Mouse (Mus musculus) hindbrain, postnatal 0 days (tissue): ENCODE data around the gene Edn1. TPM values are rescaled to one million over a fixed set of nuclear protein-coding genes. Genes with fewer than 3 reads are reported as not detected.

ENCODE experiments used
- ATAC-seq: fragments of 200-750 bp; cut with Nextera tagmentation; 2 replicates; pipeline ENCODE4 v1.8.0; 2017; ENCODE audit warnings: mild to moderate bottlenecking, moderate TSS enrichment, moderate library complexity
- DNase-seq: peaks from one replicate; pipeline ENCODE4 v3.0.0-alpha.2; 2015; ENCODE audit warnings: low spot score
- H3K27ac ChIP-seq: fragments of 300-500 bp; sonication (generic); 2 replicates; pipeline ENCODE4 v1.5.1; 2014; ENCODE audit warnings: mild to moderate bottlenecking
- H3K27me3 ChIP-seq: fragments of 300-500 bp; sonication (generic); 2 replicates; pipeline ENCODE4 v1.6.1; 2014; ENCODE audit warnings: low read length, mixed read lengths; ENCODE audit not compliant: insufficient read depth
- H3K36me3 ChIP-seq: fragments of 300-500 bp; sonication (generic); 2 replicates; pipeline ENCODE4 v1.6.1; 2014; ENCODE audit warnings: low read length, mixed read lengths; ENCODE audit not compliant: insufficient read depth
- H3K4me1 ChIP-seq: fragments of 300-500 bp; sonication (generic); 2 replicates; pipeline ENCODE4 v1.6.1; 2014; ENCODE audit warnings: antibody characterized with exemption, low read length, mixed read lengths; ENCODE audit not compliant: insufficient read depth
- H3K4me2 ChIP-seq: fragments of 300-500 bp; sonication (generic); 2 replicates; pipeline ENCODE4 v1.6.1; 2014; ENCODE audit warnings: low read depth, mild to moderate bottlenecking, low read length, moderate library complexity, mixed read lengths
- H3K4me3 ChIP-seq: fragments of 300-500 bp; sonication (generic); 2 replicates; pipeline ENCODE4 v1.5.1; 2014; ENCODE audit warnings: low read length
- H3K9ac ChIP-seq: fragments of 300-500 bp; sonication (generic); replicated peaks from 2 replicates; pipeline ENCODE4 v1.6.1; 2014; ENCODE audit warnings: mild to moderate bottlenecking, low read length, moderate library complexity, mixed read lengths
- H3K9me3 ChIP-seq: fragments of 300-500 bp; sonication (generic); 2 replicates; pipeline ENCODE4 v1.6.1; 2016; ENCODE audit warnings: low read length, mixed read lengths
- CTCF ChIP-seq: IDR thresholded peaks from 2 replicates; pipeline ENCODE4 v1.5.1; 2016; ENCODE audit warnings: antibody characterized with exemption, control low read depth, low read depth
- WGBS: fragments of 180-500 bp; shearing (Covaris S2); extraction: QIAGEN DNeasy Blood & Tissue Kit; methylation state at CpG from one replicate; pipeline ENCODE4 v1.1.7; 2014; 5-methylcytosine and 5-hydroxymethylcytosine counted together
- polyA plus RNA-seq: library from polyadenylated mRNA; unstranded; fragments of >200 nt; fragmentation: Nextera tagmentation; extraction: Ambion mirVana; gene quantifications from 2 replicates; pipeline ENCODE4 v1.2.1, GENCODE M21; 2015
- total RNA-seq: library from RNA; depleted of rRNA; stranded (reverse); fragments of >200 nt; gene quantifications from 2 replicates; pipeline ENCODE4 v1.2.3, GENCODE M21; 2014; rRNA removed

Gene Edn1
- total and polyA plus RNA-seq, 2 experiments from 2014 or later, result 3.0 to 3.3 TPM

GRCm38 (mm10) chr13:42337072-42337471 is 35.8 kb downstream of the Edn1 start:
- DNase-seq (no peak), ATAC-seq (no peak)
- Histone ChIP-seq H3K4me1 (no peaks in the 10 kb centered on the region), H3K27me3 (no peaks in the 10 kb centered on the region), H3K9me3 (no peaks in the 10 kb centered on the region), H3K4me3 (no peak overlapping the region), H3K36me3 (no peaks in the 10 kb centered on the region), H3K9ac (no peak overlapping the region), H3K4me2 (no peak overlapping the region), H3K27ac (no peak overlapping the region)
- whole genome bisulfite sequencing, result 74% methylated on average over 2 of the region's 2 CpGs
- no peak for TF ChIP-seq CTCF

- ATAC-seq (no peak), DNase-seq (no peak)
- WGBS, result 78% methylated on average over 2 of the region's 2 CpGs
- Histone ChIP-seq H3K9ac (no peak overlapping the region), H3K36me3 (no peaks in the 10 kb centered on the region), H3K4me3 (no peak overlapping the region), H3K9me3 (no peaks in the 10 kb centered on the region), H3K4me1 (no peaks in the 10 kb centered on the region), H3K27ac (no peak overlapping the region), H3K4me2 (no peak overlapping the region), H3K27me3 (no peaks in the 10 kb centered on the region)
- no peak for TF ChIP-seq CTCF
Measured at GRCm38 (mm10) chr13:42339466-42339865, 38.2 kb downstream of the Edn1 start.

- DNase-seq (no peak), ATAC-seq (no peak)
- H3K36me3 ChIP-seq, result no peaks in the 10 kb centered on the region
- no peak overlapping the region for H3K9ac ChIP-seq
- H3K4me1 ChIP-seq, result no peaks in the 10 kb centered on the region
- H3K27me3 ChIP-seq, result no peaks in the 10 kb centered on the region
- TF ChIP-seq CTCF, result no peak
- H3K4me3 ChIP-seq, result no peak overlapping the region
- WGBS, result 76% methylated on average over 2 of the region's 2 CpGs
- H3K9me3 ChIP-seq, result no peaks in the 10 kb centered on the region
- H3K27ac ChIP-seq, result no peak overlapping the region
- no peak overlapping the region for H3K4me2 ChIP-seq
Measured at GRCm38 (mm10) chr13:42341871-42342532, 40.7 kb downstream of the Edn1 start.

GRCm38 (mm10) chr13:42345439-42345838 is 44.2 kb downstream of the Edn1 start:
- DNase-seq (no peak), ATAC-seq (no peak)
- Histone ChIP-seq H3K9ac (no peak overlapping the region), H3K4me1 (no peaks in the 10 kb centered on the region), H3K36me3 (no peaks in the 10 kb centered on the region), H3K4me3 (no peak overlapping the region), H3K4me2 (no peak overlapping the region), H3K27ac (no peak overlapping the region), H3K9me3 (no peaks in the 10 kb centered on the region), H3K27me3 (no peaks in the 10 kb centered on the region)
- 81% methylated on average over 7 of the region's 7 CpGs for WGBS
- TF ChIP-seq CTCF, result no peak

GRCm38 (mm10) chr13:42346414-42346813 is 45.1 kb downstream of the Edn1 start:
- no peak overlapping the region for H3K4me2 ChIP-seq
- H3K27ac ChIP-seq, result no peak overlapping the region
- no peaks in the 10 kb centered on the region for H3K36me3 ChIP-seq
- H3K4me1 ChIP-seq, result no peaks in the 10 kb centered on the region
- no peaks in the 10 kb centered on the region for H3K27me3 ChIP-seq
- no peaks in the 10 kb centered on the region for H3K9me3 ChIP-seq
- TF ChIP-seq CTCF, result no peak
- WGBS, result 41% methylated on average over 7 of the region's 7 CpGs
- ATAC-seq (no peak), DNase-seq (peak; percentile 5)
- no peak overlapping the region for H3K9ac ChIP-seq
- H3K4me3 ChIP-seq, result no peak overlapping the region

- Histone ChIP-seq H3K27me3 (no peaks in the 10 kb centered on the region), H3K4me2 (no peak overlapping the region), H3K36me3 (no peaks in the 10 kb centered on the region), H3K9ac (no peak overlapping the region), H3K9me3 (no peaks in the 10 kb centered on the region), H3K4me1 (no peaks in the 10 kb centered on the region), H3K27ac (no peak overlapping the region), H3K4me3 (no peak overlapping the region)
- WGBS, result 80% methylated on average over 7 of the region's 7 CpGs
- DNase-seq (no peak), ATAC-seq (no peak)
- TF ChIP-seq CTCF, result no peak
Measured at GRCm38 (mm10) chr13:42351675-42352074, 50.4 kb downstream of the Edn1 start.

Other genes with a start within 250 kb of the Edn1 start
- gene Hivep1, start 249.5 kb upstream of the Edn1 start, total RNA-seq, result 36.9 and 41.5 TPM in 2 replicates
- 20.1 and 20.3 TPM in 2 replicates for gene Hivep1, start 249.5 kb upstream of the Edn1 start, polyA plus RNA-seq